Mouse (Mus musculus): ENCODE measurements at regions not wholly inside any gene's neighbourhood (a gene's known extent, or its start where the extent isn't known, plus 50 kb on each side); places are given as distances from the start of the nearest gene placed in this dataset.
"Not testable (repeated sequence)": the region's sequence is repeated elsewhere in the genome, so short reads cannot be mapped to it uniquely, and the experiment has no call there.

DNA sequence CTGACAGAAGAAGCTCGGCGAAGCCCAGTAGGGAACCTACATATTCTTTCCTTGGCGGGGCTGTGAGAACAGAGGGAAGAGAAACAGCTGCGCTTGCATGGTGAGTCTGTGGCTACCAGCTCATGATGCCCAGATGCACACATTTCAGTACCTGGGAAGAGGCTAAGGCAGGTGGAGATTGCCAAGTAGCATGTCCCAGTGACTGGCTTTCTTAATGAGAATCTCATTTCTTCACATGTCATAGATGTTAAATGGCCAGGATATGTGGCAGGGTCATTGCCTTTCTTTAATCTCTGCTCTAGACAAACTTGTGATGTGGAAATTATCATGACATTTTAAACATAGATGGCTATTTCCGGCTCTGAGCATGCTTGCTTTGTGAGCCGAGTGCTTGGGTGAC is 109.5 kb upstream of the Tns3 start:
- intact Hi-C loops (cut with DNase I): no loop called here
- no peak for DNase-seq (ENCODE audit: low spot score in 2 of 2)

- no peak for DNase-seq (ENCODE audit: low spot score in 2 of 2)
- intact Hi-C loops (cut with DNase I): no loop called here
Observed at GRCm38 (mm10) chr11:8773260-8773659, 108.9 kb upstream of the Tns3 start.

- intact Hi-C loops (cut with DNase I): no loop called here
- DNase-seq (ENCODE audit: low spot score in 2 of 2): no peak
Observed at GRCm38 (mm10) chr11:8772541-8772940, 108.2 kb upstream of the Tns3 start.

GRCm38 (mm10) chr11:8768706-8769105 is 104.4 kb upstream of the Tns3 start:
- intact Hi-C loops (cut with DNase I): not testable (repeated sequence)

DNA sequence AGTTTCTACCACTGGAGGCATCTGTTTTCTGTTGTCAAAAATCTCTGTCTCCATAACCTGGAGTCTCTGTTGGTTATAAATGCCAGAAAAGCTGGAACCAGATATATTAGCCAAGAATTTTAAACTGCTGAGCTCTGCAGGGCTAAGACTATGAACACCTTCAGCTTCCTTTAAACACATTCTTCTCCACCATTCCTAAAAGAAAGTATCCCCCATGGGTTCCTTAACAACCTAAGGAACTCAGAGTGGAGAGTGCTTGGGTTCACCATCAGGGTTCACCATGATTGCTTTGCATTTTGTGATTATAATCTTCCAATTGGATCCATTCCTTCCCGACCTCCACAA is 101.2 kb upstream of the Tns3 start:
- DNase-seq (ENCODE audit: low spot score in 2 of 2): no peak
- intact Hi-C loops (cut with DNase I): no loop called here

More at GRCm38 (mm10) chr11:8768706-8769105, 104.4 kb upstream of the Tns3 start:
- not testable (repeated sequence) for DNase-seq (ENCODE audit: low spot score in 2 of 2)

DNA sequence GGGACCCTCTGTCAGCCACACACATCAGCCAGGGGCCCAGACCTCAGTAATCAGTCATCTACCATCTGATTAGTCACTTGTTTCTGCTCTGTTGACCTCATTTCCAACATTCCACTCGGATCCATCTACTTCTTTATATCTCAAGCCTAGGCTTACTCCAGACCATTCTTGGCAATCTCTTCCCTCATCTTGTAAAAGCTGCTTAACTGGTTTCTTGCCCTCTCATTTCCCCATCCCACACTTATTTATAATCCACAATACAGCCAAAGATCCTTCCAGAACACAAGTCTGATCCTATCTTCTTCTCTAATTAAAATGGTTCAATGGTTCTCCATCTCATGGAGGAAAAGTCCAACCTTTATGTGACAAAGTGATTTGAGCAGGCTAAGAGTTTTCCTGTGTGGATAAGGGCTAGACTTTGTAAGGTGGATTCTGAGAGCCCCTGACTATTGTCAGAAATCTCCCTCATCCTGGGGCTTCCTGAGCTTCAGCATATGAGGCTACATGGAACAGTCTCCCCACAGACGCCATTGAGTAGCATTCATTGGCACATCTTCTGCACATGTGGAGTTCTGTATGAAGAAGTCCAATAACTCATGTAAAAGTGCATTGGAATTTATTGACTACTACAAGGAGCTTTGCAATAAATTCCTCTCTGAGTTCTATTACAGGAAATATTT is 100.7 kb upstream of the Tns3 start:
- intact Hi-C loops (cut with DNase I): no loop called here

GRCm38 (mm10) chr11:8763448-8763847 is 99.1 kb upstream of the Tns3 start:
- DNase-seq (ENCODE audit: low spot score in 2 of 2): no peak
- intact Hi-C loops (cut with DNase I): no loop called here

More for the DNA sequence above, 100.7 kb upstream of the Tns3 start:
- no peak for DNase-seq (ENCODE audit: low spot score in 2 of 2)

DNA sequence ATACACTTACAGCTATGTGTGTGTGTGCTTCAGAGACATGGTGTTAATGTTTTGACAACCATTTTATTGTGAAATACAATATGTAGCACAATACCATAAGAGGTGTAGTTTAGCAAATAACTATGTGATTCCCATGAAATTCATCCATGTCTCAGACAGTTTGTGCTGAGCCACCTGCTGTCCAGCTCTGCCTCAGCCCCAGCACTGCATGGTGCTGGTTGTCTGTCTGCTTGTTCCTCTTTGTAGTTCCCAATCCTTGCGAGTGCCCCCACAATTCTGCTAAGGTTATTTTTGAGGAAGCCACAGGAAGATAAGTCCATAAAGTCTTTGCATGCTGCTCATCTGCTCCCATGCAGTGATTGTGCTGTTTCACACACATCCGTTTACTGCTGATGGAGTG is 97.8 kb upstream of the Tns3 start:
- DNase-seq (ENCODE audit: low spot score in 2 of 2): no peak
- intact Hi-C loops (cut with DNase I): no loop called here

GRCm38 (mm10) chr11:8761626-8762025 is 97.3 kb upstream of the Tns3 start:
- DNase-seq (ENCODE audit: low spot score in 2 of 2): no peak
- intact Hi-C loops (cut with DNase I): no loop called here

- intact Hi-C loops (cut with DNase I): no loop called here
- DNase-seq (ENCODE audit: low spot score in 2 of 2): no peak
Observed at GRCm38 (mm10) chr11:8759858-8760257, 95.5 kb upstream of the Tns3 start.

DNA sequence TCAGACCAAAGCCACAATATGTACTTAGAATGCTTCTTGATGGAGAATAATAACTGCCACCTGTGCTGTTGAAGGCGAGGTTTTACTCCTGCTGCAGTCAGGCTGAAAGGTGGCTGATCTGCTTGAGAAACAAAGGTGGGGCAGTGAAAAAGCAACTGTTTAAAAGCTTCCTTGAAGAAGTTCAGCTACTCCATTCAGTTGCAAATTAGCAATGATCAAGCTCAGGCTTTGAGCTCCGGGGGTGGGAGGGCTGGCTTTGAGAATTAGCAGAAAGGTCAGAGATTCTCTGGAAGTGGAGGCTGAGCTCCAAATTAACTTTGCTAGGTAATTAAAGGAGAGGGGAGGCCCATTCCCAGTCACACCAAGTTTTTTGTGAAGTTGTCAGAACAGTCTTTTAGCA is 90.2 kb upstream of the Tns3 start:
- DNase-seq (ENCODE audit: low spot score in 2 of 2); intact Hi-C loops (cut with DNase I): not testable (repeated sequence)

DNA sequence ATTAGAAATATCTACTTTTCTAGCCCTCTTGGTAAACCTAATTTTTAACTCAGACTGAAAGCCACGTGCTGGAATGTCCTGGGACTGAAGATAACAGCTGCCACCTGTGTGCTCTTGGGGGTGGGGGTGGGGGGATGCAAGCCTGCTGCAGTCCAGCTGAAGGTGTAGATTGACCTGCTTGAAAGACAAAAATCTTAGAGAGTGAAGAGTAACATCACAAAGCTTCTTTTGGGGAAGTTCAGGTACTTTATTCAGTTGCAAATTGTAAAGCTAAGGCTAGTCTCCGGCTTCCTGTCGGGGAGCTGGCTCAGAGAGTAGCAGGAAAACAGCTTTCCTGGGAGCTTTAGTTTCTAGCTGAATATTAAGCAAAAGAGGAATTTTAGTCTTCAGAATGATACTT is 71.4 kb upstream of the Tns3 start:
- intact Hi-C loops (cut with DNase I): not testable (repeated sequence)

GRCm38 (mm10) chr11:8727007-8727406 is 62.7 kb upstream of the Tns3 start:
- DNase-seq (ENCODE audit: low spot score in 2 of 2): no peak
- intact Hi-C loops (cut with DNase I): no loop called here

More for the DNA sequence above, 71.4 kb upstream of the Tns3 start:
- not testable (repeated sequence) for DNase-seq (ENCODE audit: low spot score in 2 of 2)

- DNase-seq (ENCODE audit: low spot score in 2 of 2): no peak
- intact Hi-C loops (cut with DNase I): no loop called here
Observed at GRCm38 (mm10) chr11:8725505-8725904, 61.2 kb upstream of the Tns3 start.

DNA sequence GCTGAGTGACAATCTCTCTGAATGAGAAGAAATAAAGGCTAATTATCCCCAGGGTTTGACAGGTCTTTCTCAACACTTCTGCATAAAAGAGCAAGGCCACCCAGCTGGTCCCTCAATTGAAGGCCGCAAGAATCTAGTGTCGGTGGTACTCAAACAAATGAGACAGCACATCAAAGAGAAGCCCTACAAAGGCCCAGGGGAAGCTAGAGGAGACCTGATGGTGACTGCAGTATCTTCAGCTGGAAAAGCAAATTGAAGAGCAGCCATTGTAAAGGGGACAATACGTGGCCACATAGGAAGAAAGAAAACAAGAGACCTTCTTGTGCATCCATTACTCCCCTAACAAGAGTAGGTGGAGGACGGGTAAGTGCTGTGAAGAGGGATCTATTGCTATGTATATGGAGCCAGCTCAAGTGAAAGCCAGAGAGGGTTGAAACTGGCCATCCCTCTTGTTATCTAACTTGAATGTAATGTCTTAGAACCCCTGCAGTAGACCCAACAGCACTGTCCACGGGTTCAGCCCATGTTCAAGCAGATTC is 58.8 kb upstream of the Tns3 start:
- no peak for DNase-seq (ENCODE audit: low spot score in 2 of 2)
- intact Hi-C loops (cut with DNase I): no loop called here

DNA sequence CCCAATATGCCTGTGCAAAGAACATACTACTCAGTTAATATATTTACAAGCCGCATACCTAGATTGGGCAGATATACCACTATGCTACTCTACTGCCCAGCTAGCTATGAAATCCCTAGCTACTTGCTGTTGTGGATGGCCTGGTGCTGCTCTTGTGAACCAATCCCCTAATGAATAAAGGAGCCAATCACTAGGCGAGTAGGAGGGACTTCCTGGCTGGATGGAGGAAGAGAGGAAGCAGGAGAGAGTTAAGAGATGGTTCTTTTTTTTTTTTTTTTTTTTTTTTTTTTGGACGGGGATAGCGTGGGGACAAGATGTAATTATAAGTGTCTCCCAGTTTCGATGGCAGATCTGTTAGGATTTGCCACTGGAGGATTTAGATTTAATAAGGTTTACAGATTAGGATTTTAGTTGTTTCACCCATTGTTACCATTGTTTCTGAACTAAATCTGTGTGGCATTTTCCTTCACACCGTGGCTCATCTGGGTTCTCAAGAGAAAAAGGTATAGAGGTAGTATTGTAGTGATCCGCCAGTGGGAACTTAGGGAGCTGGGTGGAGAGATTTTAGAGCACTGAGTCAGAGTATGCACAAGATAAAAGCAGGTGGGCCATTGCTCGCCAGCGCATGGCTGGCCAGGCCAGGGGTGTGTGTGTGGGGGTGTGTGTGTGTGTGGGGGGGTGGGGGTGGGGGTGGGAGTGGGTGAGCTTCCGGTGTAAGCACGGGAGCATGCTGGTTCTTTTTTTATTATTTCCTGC is 55.1 kb upstream of the Tns3 start:
- intact Hi-C loops (cut with DNase I): no loop called here
- no peak for DNase-seq (ENCODE audit: low spot score in 2 of 2)

- DNase-seq (ENCODE audit: low spot score in 2 of 2): no peak
- intact Hi-C loops (cut with DNase I): no loop called here
Observed at GRCm38 (mm10) chr11:8717774-8718173, 53.4 kb upstream of the Tns3 start.

DNA sequence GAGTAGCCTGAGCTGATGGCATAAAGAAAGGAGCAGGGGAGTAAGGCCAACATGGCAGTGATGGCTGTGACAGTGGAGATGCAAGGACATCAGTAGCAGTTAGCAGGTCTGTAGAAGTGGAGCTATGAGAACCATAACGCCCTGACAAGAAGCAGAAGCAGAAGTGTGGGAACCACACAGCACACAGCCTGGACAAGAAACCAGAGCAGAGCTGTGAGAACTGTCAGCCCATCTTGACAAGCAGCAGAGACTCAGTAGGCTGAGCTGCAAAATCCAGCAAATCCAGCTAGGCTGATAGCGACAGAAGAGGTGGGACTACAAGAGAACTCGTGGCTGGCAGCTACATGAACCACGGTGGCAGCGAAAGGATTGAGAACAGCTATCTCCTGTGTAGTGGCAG is 52.5 kb upstream of the Tns3 start:
- DNase-seq (ENCODE audit: low spot score in 2 of 2): peak in 1 of 2 experiments; percentile 16
- intact Hi-C loops (cut with DNase I): no loop called here

DNA sequence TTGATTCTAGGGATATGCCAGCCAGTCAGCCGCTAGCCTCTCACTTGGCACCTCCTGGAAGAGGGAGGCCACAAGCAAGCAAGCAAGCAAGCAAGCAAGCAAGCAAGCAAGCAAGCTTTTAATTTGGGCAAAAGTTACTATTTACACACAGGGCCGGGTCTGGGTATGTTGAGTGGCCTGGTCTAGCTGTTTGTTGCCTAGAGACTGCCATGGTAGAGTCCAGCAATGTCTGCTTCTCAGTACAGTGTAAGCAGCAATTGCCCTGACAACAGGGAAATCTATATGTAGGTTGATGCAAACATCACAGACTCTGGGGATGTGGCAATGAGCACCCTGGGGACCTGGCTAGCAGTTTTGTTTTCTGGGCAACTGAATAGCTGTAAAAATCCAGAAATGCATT is 51.4 kb upstream of the Tns3 start:
- intact Hi-C loops (cut with DNase I): no loop called here
- no peak for DNase-seq (ENCODE audit: low spot score in 2 of 2)
